Comparison of ENCODE assay signal across 11 mouse cellular contexts in genomic region chr2:167540477-167541110, GRCm38 (mm10). TPM values are rescaled to one million over a fixed set of nuclear protein-coding genes. Genes with fewer than 3 reads are reported as not detected.
A peak's percentile ranks its signal among the peaks of the same experiment; 100 is the strongest.
DNase-seq lines count a peak whose midpoint lies in the region; ATAC-seq and TF ChIP-seq lines count a peak whose summit lies in the region.
"Had no signal": no experiment of that assay in that cellular context is flagged by ENCODE, and none has a peak within 500 bp of the region (broad histone marks: within the 10 kb centered on the region; RNA-seq: fewer than 3 reads in every experiment).

No protein-coding gene starts in this region.

- H3K9ac ChIP-seq in heart, embryonic 13.5 days, result peak overlapping the region; percentile 87
- H3K9ac ChIP-seq in hindbrain, postnatal 0 days (replicated peaks; ENCODE audit: low read length), result no peak overlapping the region
- no peak overlapping the region; the same call in 1 of the 2 replicates for H3K9ac ChIP-seq in midbrain, embryonic 14.5 days (replicated peaks; ENCODE audit: low read length)
- H3K9ac ChIP-seq: liver, embryonic 14.5 days had no signal

- peak overlapping the region; percentile 66 for H3K4me3 ChIP-seq in heart, embryonic 13.5 days
- peak overlapping the region; percentile 2; the same call in 1 of the 2 replicates for H3K4me3 ChIP-seq in hindbrain, postnatal 0 days (ENCODE audit: low read length)
- H3K4me3 ChIP-seq in midbrain, embryonic 14.5 days (replicated peaks; ENCODE audit: low read depth, low read length), result no peak overlapping the region; the same call in 1 of the 2 replicates

- H3K27me3 ChIP-seq in heart, embryonic 13.5 days (replicated peaks), result peaks cover 31% of the 10 kb centered on the region
- H3K27me3 ChIP-seq in hindbrain, postnatal 0 days (ENCODE audit: insufficient read depth, low read length), result peaks cover 13% of the 10 kb centered on the region; the same call in 1 of the 2 replicates
- H3K27me3 ChIP-seq in midbrain, embryonic 14.5 days (ENCODE audit: control insufficient read depth, insufficient read depth, low read length), result peaks cover 34% of the 10 kb centered on the region

- no peak for DNase-seq in heart, postnatal 10 days
- DNase-seq in NIH3T3 (ENCODE audit: low read depth), result peak; percentile 63
- no peak for DNase-seq in hindbrain, postnatal 0 days (ENCODE audit: low spot score)
- no peak for DNase-seq in midbrain, embryonic 14.5 days
- no peak for DNase-seq in right cerebral cortex, postnatal 25 days
- DNase-seq in cerebellum, postnatal 36 days, result no peak
- no peak for DNase-seq in layer of hippocampus, adult 18-20 months (ENCODE audit: low spot score in 2 of 2)
- DNase-seq: thymus, adult 18-20 months had no signal

- no peak for TF ChIP-seq CTCF in hindbrain, postnatal 0 days (IDR thresholded peaks at IDR 0.05; ENCODE audit: low read depth)

- WGBS in heart, embryonic 13.5 days, result 31% methylated on average over 12 of the region's 12 CpGs
- 24% methylated on average over 12 of the region's 12 CpGs for WGBS in hindbrain, postnatal 0 days
- WGBS in midbrain, embryonic 14.5 days, result 11% methylated on average over 12 of the region's 12 CpGs

- no peaks in the 10 kb centered on the region for H3K9me3 ChIP-seq in heart, embryonic 13.5 days
- H3K9me3 ChIP-seq in hindbrain, postnatal 0 days (ENCODE audit: low read length), result no peaks in the 10 kb centered on the region
- H3K9me3 ChIP-seq in midbrain, embryonic 14.5 days (ENCODE audit: control insufficient read depth, low read length), result no peaks in the 10 kb centered on the region

- no peak for ATAC-seq in heart, embryonic 13.5 days (ENCODE audit: extremely low read depth, insufficient number of reproducible peaks, low FRiP score, low TSS enrichment)
- no peak for ATAC-seq in hindbrain, postnatal 0 days
- no peak for ATAC-seq in midbrain, embryonic 14.5 days (ENCODE audit: low FRiP score, low TSS enrichment)

- peaks cover 71% of the 10 kb centered on the region for H3K4me1 ChIP-seq in heart, embryonic 13.5 days
- 0 out of 2 replicates have a peak, but pooled peaks cover 4% of the 10 kb centered on the region for H3K4me1 ChIP-seq in hindbrain, postnatal 0 days (ENCODE audit: insufficient read depth, low read length)
- H3K4me1 ChIP-seq in midbrain, embryonic 14.5 days (ENCODE audit: control insufficient read depth, insufficient read depth, low read length), result peaks cover 19% of the 10 kb centered on the region

- H3K27ac ChIP-seq in heart, embryonic 13.5 days (replicated peaks), result peak overlapping the region; percentile 93
- no peak overlapping the region for H3K27ac ChIP-seq in hindbrain, postnatal 0 days
- no peak overlapping the region for H3K27ac ChIP-seq in midbrain, embryonic 14.5 days (replicated peaks; ENCODE audit: low read depth, low read length)
- H3K27ac ChIP-seq: liver, embryonic 14.5 days had no signal

- peak overlapping the region; percentile 91 for H3K4me2 ChIP-seq in heart, embryonic 13.5 days
- peak overlapping the region; percentile 35 for H3K4me2 ChIP-seq in hindbrain, postnatal 0 days (ENCODE audit: low read depth, low read length)
- H3K4me2 ChIP-seq in midbrain, embryonic 14.5 days (ENCODE audit: low read length), result peak overlapping the region; percentile 24

- peaks cover 12% of the 10 kb centered on the region for H3K36me3 ChIP-seq in heart, embryonic 13.5 days
- no peaks in the 10 kb centered on the region for H3K36me3 ChIP-seq in hindbrain, postnatal 0 days (ENCODE audit: insufficient read depth, low read length)
- no peaks in the 10 kb centered on the region for H3K36me3 ChIP-seq in midbrain, embryonic 14.5 days (ENCODE audit: control insufficient read depth, insufficient read depth, low read length)

- intact Hi-C loops in heart, postnatal 10 days (cut with DNase I), result no loop called here

RNA-seq across cellular contexts. Expression of gene Snai1, which starts 2.6 kb away (rescaled TPM):
- polyA plus RNA-seq in heart, embryonic 13.5 days (2015; fragmentation: Nextera tagmentation; extraction: Ambion mirVana), result 17.3 and 17.6 TPM in 2 replicates
- 1 to 10 TPM; 3.6 to 4.1 TPM for total RNA-seq in heart, postnatal 10 days (2021)
- total RNA-seq in hindbrain, postnatal 0 days (2014; rRNA removed), result 0.93 and 1.2 TPM in 2 replicates
- 3.6 and 4.3 TPM in 2 replicates for polyA plus RNA-seq in hindbrain, postnatal 0 days (2015; fragmentation: Nextera tagmentation; extraction: Ambion mirVana)
- 0.53 and 4.4 TPM in 2 replicates for polyA plus RNA-seq in midbrain, embryonic 14.5 days (2014; fragmentation: Nextera tagmentation; extraction: Ambion mirVana)
- under 1 TPM; 0.32 to 0.53 TPM for total RNA-seq in layer of hippocampus, adult 18-20 months (2021)
- total RNA-seq: common myeloid progenitor, adult 5-6 weeks had no signal

RNA-seq across cellular contexts. Expression of gene Spata2, which starts 47.9 kb away (rescaled TPM):
- 13.5 and 14.6 TPM in 2 replicates for polyA plus RNA-seq in heart, embryonic 13.5 days (2015; fragmentation: Nextera tagmentation; extraction: Ambion mirVana)
- total RNA-seq in heart, postnatal 10 days (2021), result 10 to 100 TPM; 24.0 to 24.9 TPM
- 41.3 and 45.6 TPM in 2 replicates for total RNA-seq in hindbrain, postnatal 0 days (2014; rRNA removed)
- 27.6 and 29.4 TPM in 2 replicates for polyA plus RNA-seq in hindbrain, postnatal 0 days (2015; fragmentation: Nextera tagmentation; extraction: Ambion mirVana)
- polyA plus RNA-seq in midbrain, embryonic 14.5 days (2014; fragmentation: Nextera tagmentation; extraction: Ambion mirVana), result 27.4 and 29.9 TPM in 2 replicates
- total RNA-seq in layer of hippocampus, adult 18-20 months (2021), result 10 to 100 TPM; 81.6 to 89.6 TPM

RNA-seq across cellular contexts. Expression of gene Rnf114, which starts 48.1 kb away (rescaled TPM):
- polyA plus RNA-seq in heart, embryonic 13.5 days (2015; fragmentation: Nextera tagmentation; extraction: Ambion mirVana), result 58.0 and 65.0 TPM in 2 replicates
- 10 to 100 TPM; 41.9 to 47.1 TPM for total RNA-seq in heart, postnatal 10 days (2021)
- 68.7 and 89.6 TPM in 2 replicates for total RNA-seq in hindbrain, postnatal 0 days (2014; rRNA removed)
- polyA plus RNA-seq in hindbrain, postnatal 0 days (2015; fragmentation: Nextera tagmentation; extraction: Ambion mirVana), result 79.8 and 85.8 TPM in 2 replicates
- 127 and 146 TPM in 2 replicates for polyA plus RNA-seq in midbrain, embryonic 14.5 days (2014; fragmentation: Nextera tagmentation; extraction: Ambion mirVana)
- total RNA-seq in layer of hippocampus, adult 18-20 months (2021), result 10 to 100 TPM; 51.4 to 54.6 TPM

Comparison
In these comparisons a context has a peak if more than half of its experiments do, and no peak if none do; other contexts are left out.
1. H3K4me2 ChIP-seq: peak in every context shown above with its lines; median percentile 91 in heart, embryonic 13.5 days; 35 in hindbrain, postnatal 0 days; 24 in midbrain, embryonic 14.5 days.